Mouse (Mus musculus) MEL (cell line): ENCODE data around the gene Nkd2. TPM values are rescaled to one million over a fixed set of nuclear protein-coding genes. Genes with fewer than 3 reads are reported as not detected.

ENCODE experiments used
- DNase-seq: peaks from one replicate; pipeline ENCODE4 v3.0.0; 2011; ENCODE audit warnings: low read depth, low spot score
- H3K27ac ChIP-seq: 2 replicates; pipeline ENCODE4 v1.5.1; 2012; ENCODE audit warnings: low read depth, mild to moderate bottlenecking, control low read depth, low read length, moderate library complexity; ENCODE audit not compliant: control insufficient read depth
- H3K27me3 ChIP-seq, 2 experiments: fragments of 150-350 bp in 1 of 2; sonication (generic) in 1 of 2; 2 replicates each; pipeline ENCODE4 v1.6.1; 2012; ENCODE audit warnings: low read length in 2 of 2, mild to moderate bottlenecking in 2 of 2, improper control_type of control experiment in 1 of 2, moderate library complexity in 1 of 2; ENCODE audit not compliant: insufficient read depth in 2 of 2, control insufficient read depth in 1 of 2
- H3K36me3 ChIP-seq, 2 experiments: 2 replicates each; pipeline ENCODE4 v1.6.1; 2012 to 2014; ENCODE audit warnings: low read length in 2 of 2, improper control_type of control experiment in 1 of 2, inconsistent platforms in 1 of 2, mild to moderate bottlenecking in 1 of 2; ENCODE audit not compliant: insufficient read depth in 2 of 2, control insufficient read depth in 1 of 2
- H3K4me1 ChIP-seq, 2 experiments: fragments of 150-350 bp in 1 of 2; sonication (generic) in 1 of 2; 2 replicates each; pipeline ENCODE4 v1.6.1; 2012; ENCODE audit warnings: low read length in 2 of 2, improper control_type of control experiment in 1 of 2, mild to moderate bottlenecking in 1 of 2; ENCODE audit not compliant: insufficient read depth in 2 of 2, control insufficient read depth in 1 of 2
- H3K4me3 ChIP-seq, 2 experiments: fragments of 150-350 bp in 1 of 2; sonication (generic) in 1 of 2; 2 replicates each; pipeline ENCODE4 v1.5.1; 2012; ENCODE audit warnings: low read depth in 2 of 2, low read length in 2 of 2, mild to moderate bottlenecking in 2 of 2, moderate library complexity in 2 of 2, control low read depth in 1 of 2, improper control_type of control experiment in 1 of 2; ENCODE audit not compliant: control insufficient read depth in 1 of 2, insufficient read depth in 1 of 2
- H3K79me2 ChIP-seq: 2 replicates; pipeline ENCODE4 v1.6.1; 2012; ENCODE audit warnings: mild to moderate bottlenecking, low read length, moderate library complexity; ENCODE audit not compliant: control insufficient read depth, poor library complexity, insufficient read depth
- H3K9ac ChIP-seq: 2 replicates; pipeline ENCODE4 v1.6.1; 2012; ENCODE audit warnings: low read depth, mild to moderate bottlenecking, control low read depth, low read length, moderate library complexity; ENCODE audit not compliant: control insufficient read depth, poor library complexity, severe bottlenecking
- H3K9me3 ChIP-seq: fragments of 150-350 bp; sonication (generic); replicated peaks from 2 replicates; pipeline ENCODE4 v1.6.1; 2012; ENCODE audit warnings: mild to moderate bottlenecking, low read length, improper control_type of control experiment, moderate library complexity; ENCODE audit not compliant: insufficient read depth
- BHLHE40 ChIP-seq: IDR thresholded peaks from 2 replicates; pipeline ENCODE4 v1.6.1; 2012; ENCODE audit warnings: low read depth, mild to moderate bottlenecking, inconsistent platforms, low read length, improper control_type of control experiment, borderline replicate concordance
- CHD1 ChIP-seq: IDR thresholded peaks from 2 replicates; pipeline ENCODE4 v1.6.1; 2012; ENCODE audit warnings: low read depth, mild to moderate bottlenecking, inconsistent platforms, low read length, improper control_type of control experiment
- CTCF ChIP-seq, 3 experiments: IDR thresholded peaks in 2 of 3; conservative IDR thresholded peaks in 1 of 3; 2 replicates each; pipeline ENCODE4 v1.5.1; 2011 to 2012; ENCODE audit warnings: low read length in 3 of 3, low read depth in 2 of 3, mild to moderate bottlenecking in 2 of 3, improper control_type of control experiment in 1 of 3, inconsistent platforms in 1 of 3, mixed read lengths in 1 of 3, moderate library complexity in 1 of 3; ENCODE audit not compliant: control insufficient read depth in 1 of 3, insufficient read depth in 1 of 3, poor library complexity in 1 of 3, severe bottlenecking in 1 of 3
- E2F4 ChIP-seq: IDR thresholded peaks from 2 replicates; pipeline ENCODE4 v1.6.1; 2011; ENCODE audit warnings: low read depth, low read length, improper control_type of control experiment, borderline replicate concordance
- EP300 ChIP-seq, 2 experiments: IDR thresholded peaks; 2 replicates each; pipeline ENCODE4 v1.6.1; 2011; ENCODE audit warnings: improper control_type of control experiment in 2 of 2, low read length in 2 of 2, low read depth in 1 of 2, mild to moderate bottlenecking in 1 of 2
- GABPA ChIP-seq: IDR thresholded peaks from 2 replicates; pipeline ENCODE4 v1.6.1; 2012; ENCODE audit warnings: low read depth, mild to moderate bottlenecking, inconsistent platforms, low read length, improper control_type of control experiment, moderate library complexity
- GATA1 ChIP-seq: IDR thresholded peaks from 2 replicates; pipeline ENCODE4 v1.6.1; 2011; ENCODE audit warnings: low read depth, low read length, improper control_type of control experiment
- HCFC1 ChIP-seq: IDR thresholded peaks from 2 replicates; pipeline ENCODE4 v1.6.1; 2012; ENCODE audit warnings: low read depth, mild to moderate bottlenecking, inconsistent platforms, low read length, improper control_type of control experiment, moderate library complexity
- JUND ChIP-seq: IDR thresholded peaks from 2 replicates; pipeline ENCODE4 v1.6.1; 2011; ENCODE audit warnings: low read depth, mild to moderate bottlenecking, improper control_type of control experiment, low read length
- KAT2A ChIP-seq: conservative IDR thresholded peaks from 2 replicates; pipeline ENCODE4 v1.6.1; 2012; ENCODE audit warnings: low read depth, low read length, improper control_type of control experiment, inconsistent platforms
- MEF2A ChIP-seq: IDR thresholded peaks from 2 replicates; pipeline ENCODE4 v1.6.1; 2014; ENCODE audit warnings: low read depth, mild to moderate bottlenecking, inconsistent platforms, low read length, improper control_type of control experiment; ENCODE audit not compliant: poor library complexity, insufficient replicate concordance, severe bottlenecking; ENCODE audit errors: extremely low read depth
- MXI1 ChIP-seq: IDR thresholded peaks from 2 replicates; pipeline ENCODE4 v1.6.1; 2011; ENCODE audit warnings: mild to moderate bottlenecking, low read depth, low read length, improper control_type of control experiment
- MYB ChIP-seq: IDR thresholded peaks from 2 replicates; pipeline ENCODE4 v1.6.1; 2011; ENCODE audit warnings: mild to moderate bottlenecking, low read depth, low read length, improper control_type of control experiment
- MYC ChIP-seq: IDR thresholded peaks from 2 replicates; pipeline ENCODE4 v1.6.1; 2011; ENCODE audit warnings: low read depth, mild to moderate bottlenecking, low read length, improper control_type of control experiment, moderate library complexity
- NELFE ChIP-seq: IDR thresholded peaks from 2 replicates; pipeline ENCODE4 v1.6.1; 2011; ENCODE audit warnings: low read depth, low read length, improper control_type of control experiment
- NRF1 ChIP-seq: IDR thresholded peaks from 2 replicates; pipeline ENCODE4 v1.6.1; 2014; ENCODE audit warnings: low read depth, mild to moderate bottlenecking, inconsistent platforms, low read length, improper control_type of control experiment, moderate library complexity; ENCODE audit not compliant: poor library complexity, insufficient read depth, severe bottlenecking
- POLR2A ChIP-seq, 2 experiments: IDR thresholded peaks; 2 replicates each; pipeline ENCODE4 v1.6.1; 2011 to 2012; ENCODE audit warnings: low read length in 2 of 2, mild to moderate bottlenecking in 2 of 2, control low read depth in 1 of 2, improper control_type of control experiment in 1 of 2, low read depth in 1 of 2, moderate library complexity in 1 of 2; ENCODE audit not compliant: control insufficient read depth in 1 of 2, insufficient read depth in 1 of 2, poor library complexity in 1 of 2
- POLR2AphosphoS5 ChIP-seq: IDR thresholded peaks from 2 replicates; pipeline ENCODE4 v1.6.1; 2012; ENCODE audit warnings: low read depth, borderline replicate concordance, mild to moderate bottlenecking, inconsistent platforms, low read length, moderate library complexity, mixed read lengths
- RAD21 ChIP-seq: IDR thresholded peaks from 2 replicates; pipeline ENCODE4 v1.6.1; 2011; ENCODE audit warnings: mild to moderate bottlenecking, low read depth, low read length, improper control_type of control experiment
- SIN3A ChIP-seq: IDR thresholded peaks from 2 replicates; pipeline ENCODE4 v1.6.1; 2012; ENCODE audit warnings: low read length, improper control_type of control experiment, inconsistent platforms
- SMC3 ChIP-seq: IDR thresholded peaks from 2 replicates; pipeline ENCODE4 v1.6.1; 2011; ENCODE audit warnings: low read depth, low read length, improper control_type of control experiment
- TBP ChIP-seq: IDR thresholded peaks from 2 replicates; pipeline ENCODE4 v1.8.0; 2011; ENCODE audit warnings: low read depth, low read length, improper control_type of control experiment
- USF2 ChIP-seq, 2 experiments: IDR thresholded peaks; 2 replicates each; pipeline ENCODE4 v1.6.1; 2011 to 2012; ENCODE audit warnings: improper control_type of control experiment in 2 of 2, low read length in 2 of 2, borderline replicate concordance in 1 of 2, inconsistent platforms in 1 of 2, low read depth in 1 of 2, mild to moderate bottlenecking in 1 of 2; ENCODE audit not compliant: insufficient read depth in 1 of 2
- ZC3H11A ChIP-seq: IDR thresholded peaks from 2 replicates; pipeline ENCODE4 v1.6.1; 2012; ENCODE audit warnings: low read depth, mild to moderate bottlenecking, inconsistent platforms, low read length, improper control_type of control experiment
- ZMIZ1 ChIP-seq: IDR thresholded peaks from 2 replicates; pipeline ENCODE4 v1.6.1; 2012; ENCODE audit warnings: low read depth, mild to moderate bottlenecking, inconsistent platforms, low read length, improper control_type of control experiment, moderate library complexity
- ZNF384 ChIP-seq: IDR thresholded peaks from 2 replicates; pipeline ENCODE4 v1.6.1; 2012; ENCODE audit warnings: low read depth, mild to moderate bottlenecking, inconsistent platforms, low read length, improper control_type of control experiment
- polyA plus RNA-seq, 2 experiments: library from polyadenylated mRNA; stranded (reverse) in 1 of 2; unstranded in 1 of 2; fragments of >175 nt in 1 of 2; fragments of >200 nt in 1 of 2; gene quantifications; 2 replicates each; pipeline versions ENCODE4 v1.2.1 to v1.2.4; 2012; ENCODE audit warnings: low replicate concordance in 2 of 2, low read depth in 1 of 2; ENCODE audit not compliant: insufficient read length in 2 of 2, insufficient read depth in 1 of 2, missing spikeins in 1 of 2
- total RNA-seq: library from RNA; depleted of rRNA; stranded (reverse); fragments of 300-350 nt; gene quantifications from 2 replicates; pipeline ENCODE4 v1.2.3, GENCODE M21; 2012; rRNA removed

Gene Nkd2
- total RNA-seq (not detected in 2 replicates), polyA plus RNA-seq (not detected)

DNA sequence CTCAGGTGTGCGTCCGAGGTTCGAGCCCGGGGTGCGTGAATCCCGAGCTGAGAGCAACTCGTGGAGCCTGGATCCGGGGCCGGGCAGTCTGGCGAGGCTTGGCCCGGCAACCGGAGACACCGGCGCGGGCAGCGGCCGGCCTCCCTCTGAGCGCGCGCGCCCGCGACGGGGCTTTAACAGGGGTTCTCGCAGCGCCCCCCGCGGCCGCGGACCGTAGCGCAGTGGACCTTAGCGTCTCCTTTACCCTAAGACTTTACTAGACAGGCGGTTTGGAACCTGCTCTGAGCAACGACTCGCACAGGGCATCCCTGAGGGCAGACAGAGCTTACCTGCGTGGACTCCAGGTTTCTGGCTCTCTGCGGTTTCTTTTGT, at the start of gene Nkd2:
TSS of gene Nkd2 (minus strand) at position 167 of the 372 bp plus-strand sequence.
- Histone ChIP-seq H3K27me3 (peaks cover 0 to 10% of the 10 kb centered on the region in 2 experiments; a peak in 3 of 4 replicates), H3K4me1 (no peaks in the 10 kb centered on the region), H3K36me3 (no peaks in the 10 kb centered on the region), H3K27ac (no peak within 1 kb of the TSS), H3K79me2 (no peaks in the 10 kb centered on the region), H3K4me3 (no peak within 1 kb of the TSS), H3K9ac (no peak within 1 kb of the TSS), H3K9me3 (no peaks in the 10 kb centered on the region)
- DNase-seq: no peak
- TF ChIP-seq SMC3: no peak
- TF ChIP-seq HCFC1: no peak
- no peak for TF ChIP-seq BHLHE40
- TF ChIP-seq JUND: no peak
- TF ChIP-seq GABPA: no peak
- TF ChIP-seq MEF2A: no peak
- no peak for TF ChIP-seq NELFE
- no peak for TF ChIP-seq TBP
- TF ChIP-seq POLR2AphosphoS5: no peak
- TF ChIP-seq USF2 (IDR thresholded peaks at IDR 0.05; ENCODE audit: borderline replicate concordance in 1 of 2, insufficient read depth in 1 of 2, low read depth in 1 of 2, low read length in 2 of 2): no peak
- TF ChIP-seq NRF1: no peak
- TF ChIP-seq ZMIZ1: no peak

DNA sequence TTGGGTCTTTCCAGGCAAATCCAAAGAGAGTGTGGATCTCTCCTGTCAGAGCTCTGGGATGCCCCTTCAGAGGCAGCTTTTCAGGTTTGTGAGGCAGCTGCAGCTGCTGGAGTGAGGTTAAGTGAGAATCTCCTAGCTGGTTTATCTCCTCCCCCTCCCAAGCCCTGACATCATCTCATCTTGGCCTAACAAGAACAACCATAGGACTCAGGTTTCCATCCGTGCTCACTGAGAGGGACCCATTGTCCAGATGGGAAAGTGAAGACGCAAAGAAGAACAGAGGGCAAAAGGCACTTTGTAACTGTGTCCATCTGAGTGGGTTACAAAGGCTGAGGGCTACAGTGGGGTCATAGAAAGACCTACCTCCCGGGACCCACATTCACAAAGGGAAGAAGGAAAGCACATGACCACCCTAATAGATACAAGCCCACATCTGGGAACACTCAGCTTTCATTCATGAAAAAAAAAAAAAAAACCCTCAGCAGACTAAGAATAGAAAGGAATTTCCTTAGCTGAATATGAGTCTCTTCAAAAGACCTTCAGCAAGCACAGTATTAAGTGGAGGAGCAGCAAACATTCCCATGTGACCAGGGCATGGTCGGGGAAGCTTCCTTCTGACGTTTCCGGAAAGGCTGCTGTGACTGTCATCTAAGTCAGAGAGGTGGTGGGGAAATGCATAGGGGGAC, 45.2 kb upstream of the Nkd2 start:
- Histone ChIP-seq H3K36me3 (no peaks in the 10 kb centered on the region), H3K4me3 (no peak overlapping the region), H3K9ac (no peak overlapping the region), H3K79me2 (no peaks in the 10 kb centered on the region), H3K27me3 (peaks cover 0 to 2% of the 10 kb centered on the region in 2 experiments; a peak in 3 of 4 replicates), H3K4me1 (no peaks in the 10 kb centered on the region), H3K9me3 (no peaks in the 10 kb centered on the region), H3K27ac (no peak overlapping the region)
- no peak for TF ChIP-seq HCFC1
- TF ChIP-seq MEF2A: no peak
- no peak for TF ChIP-seq MYC
- no peak for TF ChIP-seq SIN3A
- no peak for TF ChIP-seq KAT2A
- no peak for TF ChIP-seq CTCF (IDR thresholded peaks at IDR 0.05 in 2 of 3, conservative IDR thresholded peaks at IDR 0.05 in 1 of 3; ENCODE audit: control insufficient read depth in 1 of 3, insufficient read depth in 1 of 3, low read depth in 2 of 3, low read length in 3 of 3, poor library complexity in 1 of 3, severe bottlenecking in 1 of 3)
- TF ChIP-seq RAD21: no peak
- no peak for TF ChIP-seq JUND
- TF ChIP-seq GATA1: no peak
- TF ChIP-seq POLR2A (IDR thresholded peaks at IDR 0.05; ENCODE audit: control insufficient read depth in 1 of 2, insufficient read depth in 1 of 2, low read depth in 1 of 2, low read length in 2 of 2, poor library complexity in 1 of 2): no peak
- no peak for TF ChIP-seq CHD1
- TF ChIP-seq E2F4: no peak
- TF ChIP-seq MXI1: no peak
- TF ChIP-seq ZNF384: no peak
- no peak for TF ChIP-seq MYB
- no peak for TF ChIP-seq EP300 (IDR thresholded peaks at IDR 0.05; ENCODE audit: low read depth in 1 of 2, low read length in 2 of 2)
- TF ChIP-seq POLR2AphosphoS5: no peak
- TF ChIP-seq ZC3H11A: no peak
- no peak for TF ChIP-seq TBP
- no peak for DNase-seq
